Mouse (Mus musculus) embryonic facial prominence, embryonic 10.5 days (tissue): Measurements from ENCODE around the gene L3mbtl4. TPM values are rescaled to one million over a fixed set of nuclear protein-coding genes. Genes with fewer than 3 reads are reported as not detected.

Experiments used
- DNase-seq: peaks from one replicate; pipeline ENCODE4 v3.0.0-alpha.2; 2017; ENCODE audit warnings: low spot score
- H3K27ac ChIP-seq: fragments of 300-500 bp; sonication (generic); replicated peaks from 2 replicates; pipeline ENCODE4 v1.5.1; 2016; ENCODE audit warnings: mild to moderate bottlenecking
- H3K27me3 ChIP-seq: fragments of 300-500 bp; sonication (generic); replicated peaks from 2 replicates; pipeline ENCODE4 v1.6.1; 2016; ENCODE audit warnings: low read depth, mild to moderate bottlenecking; ENCODE audit not compliant: poor library complexity, severe bottlenecking
- H3K36me3 ChIP-seq: fragments of 300-500 bp; sonication (generic); replicated peaks from 2 replicates; pipeline ENCODE4 v1.6.1; 2016; ENCODE audit warnings: mild to moderate bottlenecking, moderate library complexity
- H3K4me1 ChIP-seq: fragments of 300-500 bp; sonication (generic); 2 replicates; pipeline ENCODE4 v1.6.1; 2016
- H3K4me3 ChIP-seq: fragments of 300-500 bp; sonication (generic); 2 replicates; pipeline ENCODE4 v1.5.1; 2016; ENCODE audit warnings: mild to moderate bottlenecking, moderate library complexity
- H3K9me3 ChIP-seq: fragments of 300-500 bp; sonication (generic); 2 replicates; pipeline ENCODE4 v1.6.1; 2016; ENCODE audit warnings: mild to moderate bottlenecking
- WGBS: fragments of 180-500 bp; shearing (Covaris S2); methylation state at CpG from one replicate; pipeline ENCODE4 v1.1.7; 2016; 5-methylcytosine and 5-hydroxymethylcytosine counted together
- polyA plus RNA-seq: library from polyadenylated mRNA; unstranded; fragments of >200 nt; fragmentation: Nextera tagmentation; extraction: Ambion mirVana; gene quantifications from 2 replicates; pipeline ENCODE4 v1.2.1, GENCODE M21; 2016

The L3mbtl4 gene
- 0.11 TPM in 1 of 2 replicates, not detected in the other for polyA plus RNA-seq

- Histone ChIP-seq H3K4me1 (peaks cover 10% of the 10 kb centered on the region), H3K27me3 (peaks cover 45% of the 10 kb centered on the region), H3K4me3 (peak within 1 kb of the TSS; percentile 69), H3K36me3 (no peaks in the 10 kb centered on the region), H3K27ac (0 out of 2 replicates have a peak within 1 kb of the TSS, but pooled peaks have one; percentile 49), H3K9me3 (no peaks in the 10 kb centered on the region)
- under 1% methylated on average over 29 of the region's 29 CpGs for WGBS
- peak; percentile 53 for DNase-seq
Measured at GRCm38 (mm10) chr17:68273527-68273926, at the start of gene L3mbtl4. Gene L3mbtl4 (plus strand): TSS chr17:68273797.

GRCm38 (mm10) chr17:68230484-68230883 is 43.1 kb upstream of the L3mbtl4 start:
- Histone ChIP-seq H3K9me3 (no peaks in the 10 kb centered on the region), H3K4me1 (no peaks in the 10 kb centered on the region), H3K27ac (no peak overlapping the region), H3K27me3 (no peaks in the 10 kb centered on the region), H3K4me3 (no peak overlapping the region), H3K36me3 (no peaks in the 10 kb centered on the region)
- no peak for DNase-seq
- 75% methylated on average over 4 of the region's 4 CpGs for WGBS

GRCm38 (mm10) chr17:68235380-68235779 is 38.2 kb upstream of the L3mbtl4 start:
- Histone ChIP-seq H3K4me3 (no peak overlapping the region), H3K27ac (no peak overlapping the region), H3K36me3 (no peaks in the 10 kb centered on the region), H3K4me1 (no peaks in the 10 kb centered on the region), H3K27me3 (no peaks in the 10 kb centered on the region), H3K9me3 (no peaks in the 10 kb centered on the region)
- 78% methylated on average over 4 of the region's 4 CpGs for WGBS
- no peak for DNase-seq

- Histone ChIP-seq H3K27me3 (no peaks in the 10 kb centered on the region), H3K36me3 (no peaks in the 10 kb centered on the region), H3K4me1 (no peaks in the 10 kb centered on the region), H3K4me3 (no peak overlapping the region), H3K27ac (no peak overlapping the region), H3K9me3 (no peaks in the 10 kb centered on the region)
- no peak for DNase-seq
- WGBS: 87% methylated on average over 12 of the region's 12 CpGs
Measured at GRCm38 (mm10) chr17:68236992-68237391, 36.6 kb upstream of the L3mbtl4 start.

GRCm38 (mm10) chr17:68240171-68240570 is 33.4 kb upstream of the L3mbtl4 start:
- H3K4me3 ChIP-seq: no peak overlapping the region
- no peaks in the 10 kb centered on the region for H3K9me3 ChIP-seq
- no peak for DNase-seq
- no peaks in the 10 kb centered on the region for H3K36me3 ChIP-seq
- no peaks in the 10 kb centered on the region for H3K4me1 ChIP-seq
- WGBS: 81% methylated on average over 2 of the region's 2 CpGs
- H3K27ac ChIP-seq: no peak overlapping the region
- no peaks in the 10 kb centered on the region for H3K27me3 ChIP-seq

- Histone ChIP-seq H3K27me3 (no peaks in the 10 kb centered on the region), H3K27ac (no peak overlapping the region), H3K4me1 (no peaks in the 10 kb centered on the region), H3K9me3 (peaks cover 8% of the 10 kb centered on the region), H3K36me3 (no peaks in the 10 kb centered on the region), H3K4me3 (no peak overlapping the region)
- no peak for DNase-seq
- WGBS: 90% methylated on average over 7 of the region's 7 CpGs
Measured at GRCm38 (mm10) chr17:68264835-68265557, 8.6 kb upstream of the L3mbtl4 start.

GRCm38 (mm10) chr17:68273954-68274353 is 357 bp downstream of the L3mbtl4 start:
- no peak for DNase-seq
- Histone ChIP-seq H3K4me1 (peaks cover 10% of the 10 kb centered on the region), H3K9me3 (no peaks in the 10 kb centered on the region), H3K27me3 (peaks cover 45% of the 10 kb centered on the region), H3K4me3 (peak overlapping the region; percentile 69), H3K27ac (0 out of 2 replicates have a peak overlapping the region, but pooled peaks have one; percentile 49), H3K36me3 (no peaks in the 10 kb centered on the region)
- WGBS: 18% methylated on average over 14 of the region's 14 CpGs

GRCm38 (mm10) chr17:68275138-68275537 is 1.5 kb downstream of the L3mbtl4 start:
- Histone ChIP-seq H3K4me3 (no peak overlapping the region), H3K9me3 (no peaks in the 10 kb centered on the region), H3K4me1 (peaks cover 10% of the 10 kb centered on the region), H3K27me3 (peaks cover 45% of the 10 kb centered on the region), H3K36me3 (no peaks in the 10 kb centered on the region), H3K27ac (no peak overlapping the region)
- 86% methylated on average over 2 of the region's 2 CpGs for WGBS
- DNase-seq: no peak

GRCm38 (mm10) chr17:68280915-68281314 is 7.3 kb downstream of the L3mbtl4 start:
- WGBS: 89% methylated on average over 2 of the region's 2 CpGs
- Histone ChIP-seq H3K27me3 (no peaks in the 10 kb centered on the region), H3K36me3 (no peaks in the 10 kb centered on the region), H3K4me3 (no peak overlapping the region), H3K27ac (no peak overlapping the region), H3K4me1 (peaks cover 7% of the 10 kb centered on the region), H3K9me3 (no peaks in the 10 kb centered on the region)
- no peak for DNase-seq

GRCm38 (mm10) chr17:68285119-68285782 is 11.7 kb downstream of the L3mbtl4 start:
- Histone ChIP-seq H3K36me3 (no peaks in the 10 kb centered on the region), H3K27ac (no peak overlapping the region), H3K4me3 (no peak overlapping the region), H3K9me3 (no peaks in the 10 kb centered on the region), H3K4me1 (peaks cover 7% of the 10 kb centered on the region), H3K27me3 (no peaks in the 10 kb centered on the region)
- 32% methylated on average over 8 of the region's 8 CpGs for WGBS
- DNase-seq: no peak

GRCm38 (mm10) chr17:68288094-68288493 is 14.5 kb downstream of the L3mbtl4 start:
- Histone ChIP-seq H3K36me3 (no peaks in the 10 kb centered on the region), H3K27ac (no peak overlapping the region), H3K4me3 (no peak overlapping the region), H3K9me3 (no peaks in the 10 kb centered on the region), H3K4me1 (peaks cover 7% of the 10 kb centered on the region), H3K27me3 (no peaks in the 10 kb centered on the region)
- WGBS: 87% methylated on average over 4 of the region's 4 CpGs
- DNase-seq: no peak

GRCm38 (mm10) chr17:68288699-68289098 is 15.1 kb downstream of the L3mbtl4 start:
- Histone ChIP-seq H3K27me3 (no peaks in the 10 kb centered on the region), H3K4me3 (no peak overlapping the region), H3K9me3 (no peaks in the 10 kb centered on the region), H3K27ac (no peak overlapping the region), H3K4me1 (peaks cover 7% of the 10 kb centered on the region), H3K36me3 (no peaks in the 10 kb centered on the region)
- DNase-seq: no peak
- 90% methylated on average over 8 of the region's 8 CpGs for WGBS
